ENCODE assay signal across 5 mouse cellular contexts in the genomic region with DNA sequence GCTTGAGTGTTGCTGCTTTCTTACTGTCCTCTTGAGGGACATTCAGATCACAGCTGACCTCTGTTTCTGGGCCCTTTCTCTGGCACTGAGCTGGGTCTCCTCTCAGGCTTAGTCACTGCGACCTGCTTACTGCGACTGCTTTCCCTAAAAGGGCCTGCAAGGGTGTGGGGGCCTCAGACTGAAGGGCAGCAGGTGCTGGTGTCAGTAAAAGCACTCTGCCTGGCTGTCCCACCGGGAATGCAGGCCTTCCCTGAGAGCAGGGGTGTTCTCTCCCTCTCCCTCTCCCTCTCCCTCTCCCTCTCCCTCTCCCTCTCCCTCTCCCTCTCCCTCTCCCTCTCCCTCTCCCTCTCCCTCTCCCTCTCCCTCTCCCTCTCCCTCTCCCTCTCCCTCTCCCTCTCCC. TPM values are rescaled to one million over a fixed set of nuclear protein-coding genes. Genes with fewer than 3 reads are reported as not detected.
"Had no signal": no experiment of that assay in that cellular context is flagged by ENCODE, and none has a peak within 500 bp of the region (broad histone marks: within the 10 kb centered on the region; RNA-seq: fewer than 3 reads in every experiment).

No protein-coding gene starts in this region.

RNA-seq across cellular contexts. Expression of gene Slc9a2, which starts 12.9 kb away (rescaled TPM):
- total RNA-seq: granulocyte monocyte progenitor cell, adult 5-6 weeks had no signal
- polyA plus RNA-seq: inflammation-experienced regulatory T-cells, adult 6 months; limb, embryonic 10.5 days; liver, embryonic 11.5 days; liver, embryonic 13.5 days had no signal
